Mouse (Mus musculus): ENCODE data around the gene Scgb2b21. TPM values are rescaled to one million over a fixed set of nuclear protein-coding genes. Genes with fewer than 3 reads are reported as not detected.
"Not testable (repeated sequence)": the region's sequence is repeated elsewhere in the genome, so short reads cannot be mapped to it uniquely, and the experiment has no call there.

The Scgb2b21 gene
- total RNA-seq (2015) (not detected in 2 replicates), total RNA-seq (2017) (not detected in 2 replicates)

- no peak for ATAC-seq (replicated peaks; ENCODE audit: poor library complexity)
These were observed at the start of gene Scgb2b21 for GRCm38 (mm10) chr7:33520358-33520757. Gene Scgb2b21 (minus strand): TSS chr7:33520458.

DNA sequence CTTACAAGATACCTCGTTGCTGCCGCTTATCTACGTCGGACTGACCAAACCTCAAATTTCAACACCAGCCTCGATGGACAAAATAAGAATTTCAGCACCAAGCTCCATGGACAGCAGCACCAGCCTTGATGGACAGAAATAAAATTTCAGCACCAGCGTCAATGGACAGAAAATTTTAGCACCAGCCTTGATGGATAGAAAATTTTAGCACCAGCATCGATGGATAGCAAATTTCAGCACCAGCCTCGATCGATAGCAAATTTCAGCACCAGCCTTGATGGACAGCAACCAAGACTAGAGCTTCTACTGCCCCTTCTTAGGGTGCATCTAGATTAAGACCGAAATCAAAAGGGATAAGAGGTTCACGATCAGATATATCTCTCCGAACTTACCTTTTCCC is 23.2 kb upstream of the Scgb2b21 start:
- not testable (repeated sequence) for ATAC-seq (replicated peaks; ENCODE audit: poor library complexity)

Other genes with a start within 250 kb of the Scgb2b21 start
- not detected in 2 replicates for gene Scgb2b19, start 240.1 kb downstream of the Scgb2b21 start, total RNA-seq (2015)
- not detected in 2 replicates for gene Scgb2b19, start 240.1 kb downstream of the Scgb2b21 start, total RNA-seq (2017)
- not detected in 2 replicates for gene Scgb1b19, start 233.2 kb downstream of the Scgb2b21 start, total RNA-seq (2015)
- gene Scgb1b19, start 233.2 kb downstream of the Scgb2b21 start, total RNA-seq (2017): not detected in 2 replicates
- gene Scgb2b20, start 154.1 kb downstream of the Scgb2b21 start, total RNA-seq (2015): not detected in 2 replicates
- not detected in 2 replicates for gene Scgb2b20, start 154.1 kb downstream of the Scgb2b21 start, total RNA-seq (2017)
- gene Scgb1b20, start 147.2 kb downstream of the Scgb2b21 start, total RNA-seq (2015): not detected in 2 replicates
- not detected in 2 replicates for gene Scgb1b20, start 147.2 kb downstream of the Scgb2b21 start, total RNA-seq (2017)
- gene Scgb2b24, start 218.9 kb upstream of the Scgb2b21 start, total RNA-seq (2015): not detected in 2 replicates
- not detected in 2 replicates for gene Scgb2b24, start 218.9 kb upstream of the Scgb2b21 start, total RNA-seq (2017)
- not detected in 2 replicates for gene Scgb1b24, start 223.3 kb upstream of the Scgb2b21 start, total RNA-seq (2015)
- gene Scgb1b24, start 223.3 kb upstream of the Scgb2b21 start, total RNA-seq (2017): not detected in 2 replicates